Mouse (Mus musculus) kidney, adult 18-20 months (tissue): Measurements from ENCODE around the gene Gm11634.
"Not testable (repeated sequence)": the region's sequence is repeated elsewhere in the genome, so short reads cannot be mapped to it uniquely, and the experiment has no call there.

Experiments
- DNase-seq: peaks from one replicate; pipeline ENCODE4 v3.0.0; 2021

Gene Gm11634

DNA sequence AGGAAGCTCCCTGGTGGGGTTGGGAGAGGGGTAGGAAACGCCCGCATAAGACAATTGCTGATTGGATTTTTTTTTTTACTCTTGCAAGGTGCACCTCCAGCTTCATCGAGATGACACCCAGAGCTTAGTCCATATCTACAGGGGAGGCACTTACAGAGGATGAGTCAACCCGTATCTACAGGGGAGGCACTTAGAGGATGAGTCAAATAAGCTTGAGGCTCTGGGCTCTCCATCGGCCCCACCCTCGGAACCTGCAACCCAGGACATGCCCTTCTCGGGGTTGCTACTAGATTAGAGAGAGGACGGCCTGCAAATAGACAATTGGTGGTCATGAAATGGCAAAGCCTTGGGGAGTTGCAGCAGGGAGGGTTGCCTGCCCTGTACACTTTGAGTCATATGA, 17.0 kb upstream of the Gm11634 start:
- DNase-seq, result no peak

DNA sequence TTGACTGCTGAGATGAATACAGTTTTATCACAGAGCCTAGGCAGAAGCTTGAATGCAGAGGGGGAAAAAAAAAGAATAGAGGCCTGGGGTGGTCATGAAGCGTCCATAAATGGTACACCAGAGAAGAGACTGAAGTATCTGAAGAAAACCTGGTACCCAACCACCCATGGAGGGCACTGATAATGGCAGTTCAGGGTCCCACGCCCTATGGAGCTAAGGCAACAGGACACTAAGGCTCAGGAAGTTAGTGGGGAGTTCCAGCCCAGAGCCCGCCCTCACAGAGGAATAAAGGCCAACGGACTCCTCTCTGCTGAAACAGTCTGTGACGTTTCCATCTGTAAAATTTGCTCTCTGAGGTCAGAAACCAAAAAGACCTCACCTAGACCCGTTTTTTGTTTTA, 16.3 kb upstream of the Gm11634 start:
- DNase-seq, result no peak

DNA sequence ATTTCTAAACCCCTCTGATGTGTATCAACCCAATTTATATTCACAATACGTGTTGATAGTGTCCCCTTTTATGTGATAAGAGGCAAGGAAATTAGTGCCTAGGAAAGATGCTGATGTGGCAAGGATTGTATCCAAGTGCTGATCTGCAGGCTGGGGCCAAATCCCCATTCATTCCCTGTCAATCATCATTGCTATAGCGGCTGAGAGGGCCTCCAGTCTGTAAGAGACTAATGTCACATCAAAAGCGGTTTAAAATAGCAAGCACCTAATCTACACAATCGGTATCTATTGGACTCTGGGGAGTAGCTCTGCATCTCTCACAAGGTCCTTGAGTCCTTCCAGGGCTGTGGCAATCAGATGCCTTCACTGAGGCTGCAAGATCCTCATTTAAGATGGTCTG, 15.1 kb upstream of the Gm11634 start:
- no peak for DNase-seq

DNA sequence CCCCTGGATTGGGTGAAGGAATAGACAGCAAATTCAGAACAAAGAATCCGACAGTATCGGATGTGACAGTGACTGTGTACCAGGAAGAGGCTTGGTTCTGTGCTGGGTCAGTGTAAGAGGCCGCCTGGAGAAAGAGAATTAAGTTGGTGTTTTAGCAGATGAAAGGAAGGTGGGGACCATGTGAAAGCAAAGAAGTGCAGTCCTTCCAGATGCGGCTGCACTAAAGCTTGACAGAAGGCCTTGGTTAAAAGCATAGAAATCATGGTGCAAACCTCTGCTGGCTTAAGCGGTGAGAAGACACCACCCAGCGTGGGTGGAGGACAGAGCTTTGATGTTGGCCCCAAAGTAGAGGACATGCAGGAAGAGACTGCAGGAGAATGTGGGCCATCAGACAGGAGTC, 14.5 kb upstream of the Gm11634 start:
- no peak for DNase-seq

DNA sequence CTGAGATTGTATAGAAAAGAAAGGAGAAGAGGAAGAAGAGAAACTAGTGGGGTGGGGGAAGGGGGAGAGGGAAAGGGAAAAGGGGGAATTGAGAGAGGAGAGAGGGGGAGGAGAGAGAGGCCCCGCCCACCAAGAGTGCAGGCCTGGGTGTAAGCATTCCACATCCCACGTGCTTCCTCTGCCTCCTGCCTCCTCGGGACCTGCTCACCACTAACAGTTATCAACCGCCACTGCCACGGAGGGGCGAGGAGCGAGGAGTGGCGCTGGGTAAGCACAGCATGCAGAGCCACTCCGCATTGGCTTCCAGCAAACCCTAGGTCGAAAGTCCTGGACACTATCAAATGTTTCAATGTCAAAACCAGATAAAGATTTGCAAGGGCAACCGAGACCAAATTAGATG, 11.4 kb upstream of the Gm11634 start:
- no peak for DNase-seq

DNA sequence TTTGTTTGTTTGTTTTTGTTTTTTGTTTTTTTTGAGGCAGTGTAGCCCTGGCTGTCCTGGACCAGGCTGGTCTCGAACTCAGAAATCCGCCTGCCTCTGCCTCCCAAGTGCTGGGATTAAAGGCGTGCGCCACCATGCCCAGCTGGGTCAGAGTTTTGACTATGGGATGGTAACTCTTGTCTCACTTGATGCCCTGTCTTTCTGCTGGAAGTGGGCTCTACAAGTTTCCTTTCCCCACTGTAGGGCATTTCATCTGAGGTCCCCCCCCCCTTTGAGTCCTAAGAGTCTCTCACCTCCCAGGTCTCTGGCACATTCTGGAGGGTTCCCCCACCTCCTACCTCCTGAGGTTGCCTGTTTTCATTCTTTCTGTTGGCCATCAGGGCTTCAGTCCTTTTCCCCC, 8.1 kb upstream of the Gm11634 start:
- not testable (repeated sequence) for DNase-seq

DNA sequence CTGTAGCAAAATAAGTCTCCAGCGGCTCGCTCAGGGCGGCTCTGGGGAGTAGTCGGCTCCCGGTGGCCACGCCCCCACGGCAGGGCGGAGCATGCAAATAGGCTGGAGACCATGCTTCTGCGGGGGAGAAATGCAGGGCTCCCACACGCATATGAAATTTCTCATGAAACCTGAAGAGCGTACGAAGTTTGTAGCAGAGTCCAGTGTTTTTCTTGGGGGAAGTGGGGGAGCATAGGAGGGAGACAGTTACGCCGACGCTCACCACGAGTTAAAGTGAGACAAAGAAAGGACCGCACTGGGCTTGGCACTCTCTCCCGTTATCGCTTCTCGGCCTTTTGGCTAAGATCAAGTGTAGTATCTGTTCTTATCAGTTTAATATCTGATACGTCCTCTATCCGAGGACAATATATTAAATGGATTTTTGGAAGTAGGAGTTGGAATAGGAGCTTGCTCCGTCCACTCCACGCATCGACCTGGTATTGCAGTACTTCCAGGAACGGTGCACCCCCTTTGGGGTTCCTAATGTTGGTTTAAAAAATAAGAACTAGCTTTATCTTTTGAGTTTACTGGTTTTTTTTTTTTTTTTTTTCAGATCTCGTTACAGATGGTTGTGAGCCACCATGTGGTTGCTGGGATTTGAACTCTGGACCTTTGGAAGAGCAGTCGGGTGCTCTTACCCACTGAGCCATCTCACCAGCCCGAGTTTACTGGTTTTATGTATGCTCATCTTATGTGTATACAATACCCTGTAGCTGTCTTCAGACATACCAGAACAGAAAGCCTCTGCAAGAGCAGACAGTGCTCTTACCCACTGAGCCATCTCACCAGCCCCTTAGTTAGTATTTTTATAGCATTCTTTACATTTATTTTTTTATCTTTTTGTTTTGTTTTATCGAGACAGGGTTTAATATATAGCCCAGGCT, 5.7 kb upstream of the Gm11634 start:
- DNase-seq, result peak; percentile 85

DNA sequence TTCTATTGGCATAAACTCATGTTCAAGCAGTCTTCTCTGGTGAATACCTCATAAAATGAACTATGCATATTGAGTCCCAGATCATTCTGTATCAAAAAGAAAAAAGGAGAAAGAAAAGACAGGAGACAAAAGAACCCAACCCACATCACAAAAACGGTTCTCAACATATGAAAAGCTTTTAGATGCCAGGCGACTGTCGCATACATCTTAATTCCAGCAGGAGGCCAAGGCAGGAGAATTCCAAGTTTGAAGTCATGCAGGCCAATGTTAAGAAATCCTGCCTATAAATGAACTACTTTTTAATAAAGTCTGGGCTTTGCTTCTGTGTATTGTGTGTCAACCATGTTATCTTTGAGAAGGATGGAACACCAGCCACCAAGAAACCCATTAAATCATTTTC, 5.1 kb upstream of the Gm11634 start:
- DNase-seq, result no peak

DNA sequence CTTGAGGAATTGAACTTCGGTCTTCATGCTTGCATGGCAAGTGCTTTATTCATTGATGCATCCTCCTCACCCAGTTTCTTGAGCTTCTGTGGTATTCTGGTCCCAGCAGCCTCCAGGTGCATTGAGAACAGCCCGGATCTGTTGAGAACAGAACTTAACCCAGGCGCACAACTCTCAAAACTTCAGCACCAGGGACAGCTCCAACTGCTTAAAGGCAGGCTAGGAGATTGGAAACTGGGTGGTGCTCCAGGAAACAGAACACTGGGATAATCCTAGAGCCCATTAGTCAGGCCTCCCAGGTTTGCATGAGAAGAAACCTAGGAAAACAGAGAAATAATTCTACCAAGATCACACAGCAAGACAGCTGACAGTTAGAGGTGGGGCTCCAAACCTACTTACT, 3.4 kb upstream of the Gm11634 start:
- DNase-seq, result peak; percentile 66

DNA sequence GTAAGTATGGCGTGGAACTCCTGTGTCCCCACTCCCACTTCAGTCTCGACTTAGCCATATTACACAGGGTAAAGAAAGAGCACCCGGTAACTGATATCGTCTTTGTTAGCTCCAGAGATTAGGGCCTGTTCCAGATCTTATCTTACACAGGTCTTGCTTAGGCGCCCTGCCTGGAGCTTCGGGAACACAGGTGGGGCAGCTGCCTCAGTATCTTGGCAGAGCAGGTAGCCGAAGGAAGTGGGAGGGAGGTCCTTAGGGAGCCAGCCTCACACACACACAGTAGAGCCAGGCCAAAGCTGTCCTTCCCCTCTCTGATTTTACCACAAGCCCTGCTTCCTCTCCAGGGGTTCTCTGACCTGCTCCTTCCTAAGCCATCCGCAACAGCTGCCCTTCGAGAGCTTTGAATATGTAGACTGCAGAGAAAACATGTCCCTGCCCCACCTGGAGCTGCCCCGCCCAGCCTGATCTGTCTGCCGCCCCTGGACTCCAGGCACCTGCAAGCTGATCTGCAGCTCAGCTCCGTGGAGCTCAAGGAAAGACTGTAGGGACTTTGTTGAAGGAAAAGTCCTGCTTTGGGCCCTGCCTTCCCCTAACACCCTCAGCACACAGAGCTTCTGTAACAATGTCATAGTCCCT, 8.9 kb downstream of the Gm11634 start:
- DNase-seq, result no peak

DNA sequence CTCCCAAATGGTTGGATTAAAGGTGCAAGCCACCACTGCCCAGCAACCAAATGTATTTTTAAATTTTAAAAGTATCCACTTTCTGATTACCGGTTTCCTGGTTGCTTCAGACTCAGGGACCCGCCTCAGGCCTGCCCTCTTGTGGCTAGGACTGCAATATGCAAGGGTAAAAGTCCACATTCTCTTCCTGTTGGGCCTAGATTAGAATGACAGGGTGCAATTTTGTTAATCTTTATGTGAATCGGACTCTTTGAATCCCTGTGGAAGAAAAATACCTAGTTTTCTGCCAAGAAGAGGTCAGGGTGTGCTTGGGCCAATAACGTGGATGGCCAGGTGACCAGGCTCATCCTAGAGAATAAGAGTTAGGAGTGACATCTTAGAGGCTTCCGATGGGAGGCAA, 9.6 kb downstream of the Gm11634 start:
- peak; percentile 78 for DNase-seq

DNA sequence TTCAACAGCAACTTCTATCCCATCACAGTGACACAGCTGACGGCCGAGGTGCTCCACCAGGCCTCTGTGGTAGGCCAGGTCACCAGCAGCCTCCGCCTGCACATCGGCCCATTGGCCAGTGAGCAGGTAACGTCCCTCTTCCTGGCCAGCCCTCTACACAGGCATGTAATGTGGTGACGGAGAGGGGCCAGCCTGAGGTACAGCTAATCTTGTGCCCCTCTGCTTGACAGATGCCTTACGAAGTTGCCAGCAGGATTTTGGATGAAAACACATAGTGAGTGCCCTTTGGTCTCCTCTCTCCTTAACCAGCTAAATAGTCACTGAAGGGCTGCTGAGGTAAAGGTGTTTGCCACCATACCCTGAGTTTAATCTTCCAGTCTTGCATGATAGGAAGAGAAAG, 10.2 kb downstream of the Gm11634 start:
- DNase-seq, result peak; percentile 39

DNA sequence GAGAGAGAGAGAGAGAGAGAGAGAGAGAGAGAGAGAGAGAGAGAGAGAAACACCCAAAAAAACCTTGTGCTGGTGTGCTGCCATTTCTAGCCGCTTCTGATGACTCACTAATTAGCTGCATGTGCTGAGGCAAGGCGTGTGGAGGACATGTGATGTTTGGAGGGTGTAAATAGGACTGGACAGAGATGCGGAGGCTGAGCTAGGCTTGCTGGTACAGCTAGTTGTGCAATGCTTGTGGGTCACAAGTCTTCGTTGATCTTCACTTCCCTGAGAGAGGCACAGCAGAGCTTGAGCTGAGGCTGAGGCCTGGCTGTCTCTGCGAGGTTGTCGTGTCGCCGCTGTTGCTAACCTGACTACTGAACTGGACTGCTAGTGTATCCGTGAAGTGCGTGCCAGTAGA, 11.4 kb downstream of the Gm11634 start:
- no peak for DNase-seq

DNA sequence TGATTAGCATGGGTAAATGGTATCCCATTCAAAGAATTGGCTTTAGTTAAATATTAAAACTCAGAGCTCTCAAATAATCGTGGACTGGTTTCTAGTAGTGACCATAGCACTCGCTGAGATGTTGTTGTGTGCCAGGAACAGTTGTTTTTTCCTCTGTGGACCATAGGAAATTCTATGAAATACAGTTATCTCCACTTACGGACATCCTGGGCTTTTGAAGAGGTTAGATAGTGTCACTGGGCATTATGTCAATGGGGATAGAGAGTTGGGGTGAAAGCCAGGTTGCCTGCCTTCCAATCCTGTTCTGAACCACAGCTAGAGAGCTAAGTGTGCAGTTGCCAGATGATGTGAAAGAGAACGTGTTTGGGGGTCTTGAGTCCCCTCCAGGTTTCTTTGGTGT, 13.3 kb downstream of the Gm11634 start:
- no peak for DNase-seq

DNA sequence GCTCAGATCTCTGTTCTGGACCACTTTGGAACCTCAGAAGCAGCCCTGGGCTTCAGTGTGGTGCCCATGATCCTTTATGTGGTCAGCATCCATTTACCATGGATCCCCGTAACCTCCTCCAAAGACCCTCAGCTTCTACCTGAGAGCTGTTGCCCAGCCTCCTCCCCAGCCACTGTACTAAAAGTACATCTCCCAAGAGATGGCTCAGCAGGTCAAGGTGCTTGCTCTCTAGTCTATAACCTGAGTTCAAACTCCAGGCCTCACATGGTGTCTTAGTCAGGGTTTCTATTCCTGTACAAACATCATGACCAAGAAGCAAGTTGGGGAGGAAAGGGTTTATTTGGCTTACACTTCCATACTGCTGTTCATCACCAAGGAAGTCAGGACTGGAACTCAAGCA, 14.0 kb downstream of the Gm11634 start:
- DNase-seq, result not testable (repeated sequence)

DNA sequence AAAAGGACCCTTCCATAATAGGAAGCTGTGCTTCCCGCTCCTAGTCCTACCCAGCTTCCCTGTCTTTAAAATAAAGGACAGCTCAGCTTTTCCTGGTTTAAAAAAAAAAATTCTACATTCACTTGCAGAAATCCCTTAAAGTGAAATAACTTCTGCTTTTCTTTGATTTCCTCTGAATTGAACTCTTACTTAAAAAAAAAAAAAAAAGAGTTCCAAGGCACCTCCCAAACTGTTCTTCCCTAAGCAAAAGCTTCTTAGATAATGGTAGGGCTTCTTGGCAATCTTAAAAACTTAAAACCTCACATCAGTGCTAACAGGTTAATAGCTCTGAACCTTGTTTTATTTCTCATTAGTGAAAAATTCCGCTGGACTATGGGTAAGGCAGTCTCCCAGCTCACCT, 15.9 kb downstream of the Gm11634 start:
- DNase-seq, result no peak

DNA sequence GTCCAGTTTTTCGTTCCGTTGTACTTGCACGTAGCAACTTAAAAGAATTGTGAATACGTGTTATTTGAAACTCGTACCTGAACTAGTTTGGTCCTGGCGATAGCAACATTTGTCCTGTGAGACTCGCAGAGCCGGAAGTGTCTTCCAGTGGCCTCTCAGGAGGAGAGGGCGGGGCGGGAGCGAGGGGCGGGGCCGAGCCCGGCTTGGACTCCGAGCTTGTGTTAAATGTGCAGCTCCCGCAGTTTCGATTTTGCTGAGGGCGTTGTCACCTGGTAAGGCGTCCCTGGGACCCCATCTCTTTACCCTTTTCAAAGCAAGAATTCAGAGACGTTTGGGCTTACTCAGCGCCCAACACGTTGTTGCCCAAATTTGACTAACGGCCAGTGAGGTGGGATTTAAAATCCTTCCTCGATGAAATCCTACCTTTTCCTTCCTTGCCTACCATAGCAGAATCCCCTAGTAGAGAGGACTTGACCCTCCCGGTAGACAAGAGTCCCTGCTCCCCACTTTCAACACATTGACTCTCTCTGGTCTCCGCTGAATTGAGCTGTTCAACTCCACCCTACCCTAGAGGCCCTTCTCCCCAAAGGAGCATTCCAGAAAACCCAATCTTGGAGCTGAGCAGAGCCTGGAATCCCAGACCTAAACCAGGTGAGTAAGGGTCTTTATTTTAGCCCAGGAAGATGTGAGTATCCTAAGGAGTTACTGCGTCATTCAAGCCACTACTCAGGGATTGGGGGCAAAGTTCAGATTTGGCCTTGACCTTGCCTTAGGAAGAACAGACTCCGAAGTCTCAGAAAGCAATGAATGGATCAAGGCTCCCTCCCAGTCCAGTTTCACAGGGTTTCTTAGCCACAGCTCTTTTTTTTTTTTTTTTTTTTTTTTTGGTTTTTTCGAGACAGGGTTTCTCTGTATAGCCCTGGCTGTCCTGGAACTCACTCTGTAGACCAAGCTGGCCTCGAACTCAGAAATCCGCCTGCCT, 16.7 kb downstream of the Gm11634 start, which contains the start of gene Tmem106a:
Gene Tmem106a (plus strand): TSS at position 189 of the 982 bp plus-strand sequence.
- peak; percentile 81 for DNase-seq

DNA sequence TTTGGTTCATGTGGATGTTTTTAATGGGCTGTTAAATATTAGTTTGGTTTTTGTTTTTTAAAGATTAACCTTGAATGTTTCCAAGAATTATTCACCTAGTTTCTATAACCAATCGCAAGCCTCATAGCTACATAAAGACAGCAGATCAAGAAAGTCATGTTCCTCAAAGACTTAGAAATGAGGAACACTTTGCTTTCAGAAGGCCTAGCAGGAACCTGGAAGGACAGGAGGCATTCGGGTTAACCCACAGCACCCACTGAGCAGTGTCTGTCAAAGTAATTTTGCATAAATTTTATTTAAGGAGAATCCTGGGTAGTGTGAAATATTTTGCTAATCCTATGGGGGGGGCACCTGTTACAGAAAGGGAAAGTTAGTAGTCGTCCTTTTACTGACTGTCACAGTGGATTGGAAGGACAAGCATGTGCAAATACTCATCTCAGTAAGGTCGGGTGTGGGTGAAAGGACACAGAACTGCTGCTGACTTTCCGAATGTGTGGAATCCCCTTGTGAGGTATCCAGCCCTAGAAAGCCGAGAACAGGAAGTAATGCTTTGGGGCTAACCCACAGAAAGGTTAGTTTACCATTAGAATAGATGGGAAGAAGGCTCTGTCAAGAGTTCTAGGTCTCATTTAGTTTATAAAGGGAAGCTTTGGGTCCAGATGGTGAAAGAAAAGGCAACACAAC, 17.8 kb downstream of the Gm11634 start:
- no peak for DNase-seq

DNA sequence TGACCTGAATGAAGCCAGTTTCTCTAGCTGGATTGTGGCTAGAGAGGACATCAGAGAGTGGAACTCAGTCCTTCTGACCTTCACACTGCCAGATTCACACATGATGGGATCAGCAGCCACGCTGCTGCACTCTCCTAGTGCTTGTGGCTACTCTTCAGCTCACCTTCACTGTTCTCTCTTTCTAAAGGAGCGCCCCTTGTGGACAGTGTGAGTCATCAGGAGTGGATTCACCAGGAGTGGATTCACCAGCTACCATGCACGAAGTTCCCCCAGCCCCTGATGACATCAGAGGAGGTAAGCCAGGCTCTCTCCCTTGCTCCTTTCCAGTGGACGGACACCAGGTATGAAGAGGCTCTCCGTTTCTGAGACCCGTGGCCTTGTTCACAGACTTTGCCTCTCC, 22.9 kb downstream of the Gm11634 start:
- DNase-seq, result no peak

DNA sequence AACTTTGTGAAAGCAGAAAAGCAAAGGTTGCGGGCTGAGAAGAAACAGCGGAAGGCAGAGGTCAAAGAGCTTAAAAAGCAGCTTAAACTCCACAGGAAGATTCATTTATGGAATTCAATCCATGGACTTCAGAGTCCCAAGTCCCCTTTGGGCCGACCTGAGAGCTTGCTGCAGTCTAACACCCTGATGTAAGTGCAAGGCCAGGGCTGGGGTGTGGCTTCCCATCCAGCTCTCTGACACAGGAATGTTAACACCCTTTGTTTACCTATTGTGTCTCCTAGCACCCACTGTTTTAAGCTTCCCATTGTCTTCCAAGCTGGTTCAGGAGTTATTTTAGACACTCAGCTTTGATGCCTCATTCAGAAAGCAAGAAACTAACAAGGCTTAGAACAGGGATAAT, 30.6 kb downstream of the Gm11634 start:
- no peak for DNase-seq

DNA sequence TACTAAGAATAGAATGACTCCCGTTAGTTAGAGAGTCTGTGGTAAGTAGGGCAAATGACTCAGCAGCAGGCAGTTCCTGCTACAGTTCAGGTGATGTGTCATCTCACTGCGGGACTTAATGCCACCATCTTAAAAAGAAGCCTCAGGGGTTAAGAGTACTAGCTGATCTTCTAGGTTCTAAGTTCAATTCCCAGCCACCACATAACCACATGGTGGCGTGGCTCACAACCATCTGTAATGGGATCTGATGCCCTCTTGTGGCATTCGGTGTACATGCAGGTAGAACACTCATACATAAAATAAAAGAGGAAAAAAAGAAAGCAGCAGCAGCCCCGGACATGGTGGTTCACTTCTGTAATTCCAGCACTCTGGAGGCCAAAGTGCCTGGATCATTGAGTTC, 36.7 kb downstream of the Gm11634 start:
- DNase-seq, result peak; percentile 60

DNA sequence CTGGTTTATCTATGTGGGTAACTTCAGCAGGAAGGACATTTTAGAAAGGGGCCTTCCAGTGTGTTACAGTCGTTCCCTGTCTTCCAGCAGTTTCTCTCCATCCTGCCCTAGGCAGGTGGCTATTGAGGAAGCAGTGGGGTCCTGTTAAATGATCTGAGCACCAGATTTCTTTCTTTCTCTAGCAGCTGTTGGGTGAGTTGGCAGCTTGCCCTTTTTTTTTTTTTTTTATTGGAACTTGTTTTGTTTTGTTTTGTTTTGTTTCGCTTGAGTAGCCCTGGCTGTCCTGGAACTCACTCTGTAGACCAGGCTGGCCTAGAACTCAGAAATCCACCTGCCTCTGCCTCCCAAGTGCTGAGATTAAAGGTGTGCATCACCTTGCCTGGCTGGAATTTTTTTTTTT, 42.1 kb downstream of the Gm11634 start:
- DNase-seq, result no peak

DNA sequence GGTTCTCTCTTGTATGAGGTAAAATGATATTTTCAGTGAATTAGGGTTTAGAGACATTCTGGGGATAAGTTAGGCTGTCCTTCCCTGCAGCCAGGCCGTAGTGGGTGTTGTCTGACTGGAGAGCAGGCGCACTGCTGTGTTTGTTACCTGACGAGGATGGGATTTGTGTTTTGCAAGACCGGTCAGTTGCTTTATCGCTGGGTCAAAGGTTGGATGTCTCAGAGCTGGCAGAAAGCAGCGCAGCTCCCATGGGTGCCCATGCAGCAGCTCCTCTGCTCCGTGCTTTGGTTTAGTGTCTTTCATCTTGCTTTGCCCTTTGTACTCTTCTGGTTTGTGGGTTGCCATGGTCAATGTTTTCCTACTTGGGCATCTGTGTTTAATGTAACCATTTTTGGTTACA, 42.5 kb downstream of the Gm11634 start:
- peak; percentile 54 for DNase-seq
